In genomic region chr13:17993515-17993847, GRCm38 (mm10) we compare ENCODE assay signal across 8 mouse cellular contexts. TPM values are rescaled to one million over a fixed set of nuclear protein-coding genes. Genes with fewer than 3 reads are reported as not detected.
DNase-seq lines count a peak whose midpoint lies in the region; ATAC-seq and TF ChIP-seq lines count a peak whose summit lies in the region.

No protein-coding gene starts in this region.

- peak overlapping the region; percentile 62 for H3K4me3 ChIP-seq in heart, postnatal 0 days (ENCODE audit: low read depth, low read length)
- H3K4me3 ChIP-seq in bone marrow, adult 2 months (replicated peaks; ENCODE audit: control insufficient read depth, low read depth, low read length), result peak overlapping the region; percentile 91
- peak overlapping the region; percentile 85 for H3K4me3 ChIP-seq in hindbrain, embryonic 13.5 days
- H3K4me3 ChIP-seq in midbrain, embryonic 13.5 days (replicated peaks), result peak overlapping the region; percentile 82

- H3K4me1 ChIP-seq in heart, postnatal 0 days (ENCODE audit: control insufficient read depth, insufficient read depth), result peaks cover 14% of the 10 kb centered on the region; the same call in 1 of the 2 replicates
- no peaks in the 10 kb centered on the region; the same call in 1 of the 2 replicates for H3K4me1 ChIP-seq in bone marrow, adult 2 months (ENCODE audit: control insufficient read depth, insufficient read depth, low read length)
- H3K4me1 ChIP-seq in hindbrain, embryonic 13.5 days (replicated peaks), result peaks cover 11% of the 10 kb centered on the region
- H3K4me1 ChIP-seq in midbrain, embryonic 13.5 days (replicated peaks), result peaks cover 11% of the 10 kb centered on the region

- WGBS in heart, postnatal 0 days, result 35% methylated on average over 7 of the region's 7 CpGs
- 26% methylated on average over 7 of the region's 7 CpGs for WGBS in bone marrow, adult 2 months
- WGBS in hindbrain, embryonic 13.5 days, result 39% methylated on average over 7 of the region's 7 CpGs
- 40% methylated on average over 7 of the region's 7 CpGs for WGBS in midbrain, embryonic 13.5 days

- H3K9me3 ChIP-seq in heart, postnatal 0 days (replicated peaks; ENCODE audit: control insufficient read depth, low read length), result no peaks in the 10 kb centered on the region
- H3K9me3 ChIP-seq in hindbrain, embryonic 13.5 days, result no peaks in the 10 kb centered on the region
- no peaks in the 10 kb centered on the region for H3K9me3 ChIP-seq in midbrain, embryonic 13.5 days

- H3K4me2 ChIP-seq in heart, postnatal 0 days (ENCODE audit: low read depth, low read length), result peak overlapping the region; percentile 81
- peak overlapping the region; percentile 83 for H3K4me2 ChIP-seq in hindbrain, embryonic 13.5 days
- peak overlapping the region; percentile 67 for H3K4me2 ChIP-seq in midbrain, embryonic 13.5 days (replicated peaks)

- 0 out of 2 replicates have a peak, but pooled peaks cover 6% of the 10 kb centered on the region for H3K36me3 ChIP-seq in heart, postnatal 0 days (replicated peaks; ENCODE audit: control insufficient read depth, insufficient read depth, low read length)
- H3K36me3 ChIP-seq in hindbrain, embryonic 13.5 days, result no peaks in the 10 kb centered on the region
- peaks cover 3% of the 10 kb centered on the region; the same call in 1 of the 2 replicates for H3K36me3 ChIP-seq in midbrain, embryonic 13.5 days

- no peaks in the 10 kb centered on the region for H3K27me3 ChIP-seq in heart, postnatal 0 days (ENCODE audit: control insufficient read depth, insufficient read depth, low read length)
- H3K27me3 ChIP-seq in hindbrain, embryonic 13.5 days, result no peaks in the 10 kb centered on the region
- H3K27me3 ChIP-seq in midbrain, embryonic 13.5 days, result no peaks in the 10 kb centered on the region

- intact Hi-C loops in heart, postnatal 36 days (cut with DNase I), result loop anchor here (1.0 to 5.0 kb wide), 3 partner anchors 49 to 301 kb away; partner anchors contain the start of gene Rala
- intact Hi-C loops in left cerebral cortex, postnatal 10 days (cut with DNase I), result no loop called here

- DNase-seq in heart, postnatal 0 days (ENCODE audit: low spot score), result no peak
- no peak for DNase-seq in heart, postnatal 36 days
- DNase-seq in left cerebral cortex, postnatal 10 days (ENCODE audit: extremely low spot score in 1 of 2, low spot score in 2 of 2), result no peak
- no peak for DNase-seq in spleen, adult 18-20 months
- no peak for DNase-seq in kidney, postnatal 36 days

- no peak for TF ChIP-seq CTCF in heart, postnatal 0 days (IDR thresholded peaks at IDR 0.05; ENCODE audit: low read depth)
- no peak for TF ChIP-seq CTCF in bone marrow, adult 2 months (IDR thresholded peaks at IDR 0.05; ENCODE audit: control insufficient read depth, insufficient read depth, low read length)

- H3K9ac ChIP-seq in heart, postnatal 0 days (replicated peaks; ENCODE audit: low read depth, low read length), result peak overlapping the region; percentile 71; the same call in 1 of the 2 replicates
- peak overlapping the region; percentile 90 for H3K9ac ChIP-seq in hindbrain, embryonic 13.5 days
- peak overlapping the region; percentile 45 for H3K9ac ChIP-seq in midbrain, embryonic 13.5 days (replicated peaks)

- TF ChIP-seq EP300 in heart, postnatal 0 days (IDR thresholded peaks at IDR 0.05; ENCODE audit: low read depth), result no peak

- peak overlapping the region; percentile 88 for H3K27ac ChIP-seq in heart, postnatal 0 days (ENCODE audit: low read depth)
- H3K27ac ChIP-seq in bone marrow, adult 2 months (ENCODE audit: control insufficient read depth, insufficient read depth, low read depth, low read length, poor library complexity), result no peak overlapping the region
- H3K27ac ChIP-seq in hindbrain, embryonic 13.5 days, result peak overlapping the region; percentile 86
- peak overlapping the region; percentile 78; the same call in 1 of the 2 replicates for H3K27ac ChIP-seq in midbrain, embryonic 13.5 days

- no peak for TF ChIP-seq POLR2A in bone marrow, adult 2 months (IDR thresholded peaks at IDR 0.05; ENCODE audit: borderline replicate concordance, control insufficient read depth, low read depth, low read length)

- no peak for ATAC-seq in heart, postnatal 0 days (ENCODE audit: insufficient read depth, low read depth)
- ATAC-seq in hindbrain, embryonic 13.5 days (ENCODE audit: low FRiP score), result peak; percentile 21; the same call in 1 of the 2 replicates
- no peak; the same call in 1 of the 2 replicates for ATAC-seq in midbrain, embryonic 13.5 days

RNA-seq across cellular contexts. Expression of gene Yae1d1, which starts 0.3 kb away (rescaled TPM):
- 21.3 and 45.1 TPM in 2 replicates for total RNA-seq in heart, postnatal 0 days (2014; rRNA removed; ENCODE audit: low replicate concordance)
- 78.0 and 86.7 TPM in 2 replicates for polyA plus RNA-seq in heart, postnatal 0 days (2015; fragmentation: Nextera tagmentation; extraction: Ambion mirVana)
- total RNA-seq in heart, postnatal 36 days (2021), result 10 to 100 TPM; 37.1 to 37.7 TPM
- polyA plus RNA-seq in bone marrow, adult 2 months (2011; ENCODE audit: insufficient read depth, insufficient read length, low replicate concordance, missing spikeins), result 3.3 and 4.0 TPM in 2 replicates
- 100 and 102 TPM in 2 replicates for polyA plus RNA-seq in hindbrain, embryonic 13.5 days (2015; fragmentation: Nextera tagmentation; extraction: Ambion mirVana)
- 99.6 and 104 TPM in 2 replicates for polyA plus RNA-seq in midbrain, embryonic 13.5 days (2015; fragmentation: Nextera tagmentation; extraction: Ambion mirVana)
- 10 to 100 TPM; 30.6 to 32.5 TPM for total RNA-seq in left cerebral cortex, postnatal 10 days (2021)

RNA-seq across cellular contexts. Expression of gene Rala, which starts 49.4 kb away (rescaled TPM):
- 19.0 and 37.8 TPM in 2 replicates for total RNA-seq in heart, postnatal 0 days (2014; rRNA removed; ENCODE audit: low replicate concordance)
- polyA plus RNA-seq in heart, postnatal 0 days (2015; fragmentation: Nextera tagmentation; extraction: Ambion mirVana), result 77.0 and 77.1 TPM in 2 replicates
- total RNA-seq in heart, postnatal 36 days (2021), result 10 to 100 TPM; 36.4 to 42.2 TPM
- 8.8 and 19.0 TPM in 2 replicates for polyA plus RNA-seq in bone marrow, adult 2 months (2011; ENCODE audit: insufficient read depth, insufficient read length, low replicate concordance, missing spikeins)
- 206 and 207 TPM in 2 replicates for polyA plus RNA-seq in hindbrain, embryonic 13.5 days (2015; fragmentation: Nextera tagmentation; extraction: Ambion mirVana)
- 178 and 186 TPM in 2 replicates for polyA plus RNA-seq in midbrain, embryonic 13.5 days (2015; fragmentation: Nextera tagmentation; extraction: Ambion mirVana)
- 100 to 1,000 TPM; 111 to 126 TPM for total RNA-seq in left cerebral cortex, postnatal 10 days (2021)

Comparison
In these comparisons a context has a peak if more than half of its experiments do, and no peak if none do; other contexts are left out.
1. RNA of gene Yae1d1, which starts 0.3 kb away (polyA plus RNA-seq): 100 to 102 TPM in hindbrain, embryonic 13.5 days, 99.6 to 104 TPM in midbrain, embryonic 13.5 days and 78.0 to 86.7 TPM in heart, postnatal 0 days; 3.3 to 4.0 TPM in bone marrow, adult 2 months; every median in the first group is over 10 times any median in the second.
2. Peak in every context shown above with its lines, with median percentiles within 50 percentile points of each other: H3K4me2 ChIP-seq, H3K4me3 ChIP-seq and H3K9ac ChIP-seq.